Mouse (Mus musculus) layer of hippocampus, adult 11-12 months (tissue): ENCODE measurements around the gene Polr2j.
A peak's percentile ranks its signal among the peaks of the same experiment; 100 is the strongest.

Experiments
- DNase-seq: peaks from one replicate; pipeline ENCODE4 v3.0.0; 2022; ENCODE audit warnings: low spot score

The Polr2j gene

GRCm38 (mm10) chr5:136167296-136167695 is 50.9 kb downstream of the Polr2j start:
- DNase-seq: no peak

- no peak for DNase-seq
These were observed 51.6 kb downstream of the Polr2j start for GRCm38 (mm10) chr5:136168071-136168470.

GRCm38 (mm10) chr5:136169626-136170511 is 53.4 kb downstream of the Polr2j start:
- peak; percentile 54 for DNase-seq

GRCm38 (mm10) chr5:136170512-136171362 is 54.3 kb downstream of the Polr2j start, which contains the start of gene Orai2:
Gene Orai2, minus strand, starts transcription at chr5:136170713.
- DNase-seq: peak; percentile 88

- DNase-seq: peak; percentile 31
These were observed 55.2 kb downstream of the Polr2j start for GRCm38 (mm10) chr5:136171363-136172341.
